Comparison of ENCODE assay signal across 1 mouse cellular context in the genomic region with DNA sequence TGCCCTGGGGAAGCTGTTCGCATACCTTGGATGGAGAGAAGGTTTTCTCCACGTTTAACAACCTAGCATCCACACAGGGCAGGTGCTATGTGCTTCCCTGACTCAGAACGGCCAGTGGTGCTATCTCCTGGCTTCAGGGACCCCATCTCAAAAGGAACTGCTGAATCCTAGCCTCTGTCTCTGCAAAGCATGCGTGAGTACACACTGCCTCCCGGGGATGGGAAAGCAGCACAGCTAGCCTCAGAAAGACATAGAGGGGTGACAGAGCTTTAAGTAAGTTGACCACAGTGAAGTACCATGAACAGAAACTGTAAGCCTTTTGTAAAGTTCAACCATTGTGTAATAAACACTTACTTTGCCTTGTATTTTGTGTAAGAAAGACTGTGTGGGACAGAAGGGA.
TF ChIP-seq lines count a peak whose summit lies in the region.

No protein-coding gene starts in this region.

TF ChIP-seq in CH12.LX, 34 proteins besides CTCF, POLR2A, EP300 and RAD21 (continued from another document):
- TF ChIP-seq MEF2A (IDR thresholded peaks at IDR 0.05; ENCODE audit: borderline replicate concordance, low read depth, low read length) = no peak
